Mouse (Mus musculus): ENCODE measurements at regions not wholly inside any gene's neighbourhood (a gene's known extent, or its start where the extent isn't known, plus 50 kb on each side); places are given as distances from the start of the nearest gene placed in this dataset.

DNA sequence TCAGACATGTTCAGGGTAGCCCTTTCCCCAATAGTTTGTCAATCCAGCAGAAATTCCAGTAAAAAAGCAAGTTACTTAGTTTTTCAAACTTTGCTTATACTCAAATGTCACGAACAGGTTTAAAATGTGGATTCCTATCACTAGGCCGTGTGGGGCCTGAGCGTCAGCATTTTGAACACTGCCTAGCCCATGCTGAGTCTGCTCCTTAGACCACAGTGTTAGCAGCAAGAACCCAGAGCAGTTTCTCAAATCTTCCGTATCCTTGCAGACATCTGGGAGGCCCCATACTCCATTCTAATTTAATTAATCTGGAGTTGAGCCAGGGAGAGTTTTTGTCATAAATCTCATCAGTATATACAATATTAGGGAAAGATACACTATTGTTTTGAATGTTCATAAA lies 163.4 kb upstream of the Bdnf start:
- no peak overlapping the region for H3K4me3 ChIP-seq
- 74% methylated on average over 4 of the region's 4 CpGs for WGBS
- H3K27me3 ChIP-seq (ENCODE audit: insufficient read depth, poor library complexity, severe bottlenecking): no peaks in the 10 kb centered on the region
- no peaks in the 10 kb centered on the region for H3K4me1 ChIP-seq
- no peaks in the 10 kb centered on the region for H3K9me3 ChIP-seq
- no peak for DNase-seq (ENCODE audit: low spot score)
- H3K36me3 ChIP-seq: no peaks in the 10 kb centered on the region
- no peak overlapping the region for H3K27ac ChIP-seq

GRCm38 (mm10) chr2:109519261-109519660 lies 155.2 kb upstream of the Bdnf start:
- no peaks in the 10 kb centered on the region for H3K27me3 ChIP-seq (ENCODE audit: insufficient read depth, poor library complexity, severe bottlenecking)
- H3K27ac ChIP-seq: no peak overlapping the region
- 73% methylated on average over 4 of the region's 4 CpGs for WGBS
- no peaks in the 10 kb centered on the region for H3K9me3 ChIP-seq
- no peak overlapping the region for H3K4me3 ChIP-seq
- no peaks in the 10 kb centered on the region for H3K36me3 ChIP-seq
- H3K4me1 ChIP-seq: no peaks in the 10 kb centered on the region
- no peak for DNase-seq (ENCODE audit: low spot score)

DNA sequence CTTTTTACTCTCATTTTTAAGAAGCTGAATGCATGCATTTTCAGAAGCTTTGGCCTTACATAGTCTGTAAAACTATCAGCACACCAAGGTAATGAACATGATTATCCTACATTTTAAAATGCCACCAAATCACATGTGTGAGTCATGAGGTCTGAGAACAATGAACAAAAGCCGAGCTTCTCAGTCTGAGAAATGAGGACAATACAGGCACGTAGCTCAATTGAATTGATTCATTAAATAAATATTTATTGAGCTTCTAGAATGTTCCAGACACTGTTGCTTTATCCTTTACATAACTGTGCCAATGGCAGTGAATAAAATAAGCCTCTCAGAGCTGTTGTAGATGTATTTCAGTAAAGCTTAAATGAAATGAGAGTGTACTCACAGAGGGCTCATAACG lies 154.0 kb upstream of the Bdnf start:
- no peak overlapping the region for H3K4me3 ChIP-seq
- H3K27me3 ChIP-seq (ENCODE audit: insufficient read depth, poor library complexity, severe bottlenecking): no peaks in the 10 kb centered on the region
- H3K9me3 ChIP-seq: no peaks in the 10 kb centered on the region
- no peaks in the 10 kb centered on the region for H3K4me1 ChIP-seq
- no peak overlapping the region for H3K27ac ChIP-seq
- no peak for DNase-seq (ENCODE audit: low spot score)
- H3K36me3 ChIP-seq: no peaks in the 10 kb centered on the region
- 73% methylated on average over 3 of the region's 3 CpGs for WGBS

- Histone ChIP-seq H3K27me3 (ENCODE audit: insufficient read depth, poor library complexity, severe bottlenecking) (no peaks in the 10 kb centered on the region), H3K4me1 (no peaks in the 10 kb centered on the region), H3K27ac (no peak overlapping the region), H3K36me3 (no peaks in the 10 kb centered on the region), H3K9me3 (no peaks in the 10 kb centered on the region), H3K4me3 (no peak overlapping the region)
- 67% methylated on average over 1 of the region's 1 CpGs for WGBS
- DNase-seq (ENCODE audit: low spot score): no peak
Measured at GRCm38 (mm10) chr2:109539519-109539918, 135.0 kb upstream of the Bdnf start.

DNA sequence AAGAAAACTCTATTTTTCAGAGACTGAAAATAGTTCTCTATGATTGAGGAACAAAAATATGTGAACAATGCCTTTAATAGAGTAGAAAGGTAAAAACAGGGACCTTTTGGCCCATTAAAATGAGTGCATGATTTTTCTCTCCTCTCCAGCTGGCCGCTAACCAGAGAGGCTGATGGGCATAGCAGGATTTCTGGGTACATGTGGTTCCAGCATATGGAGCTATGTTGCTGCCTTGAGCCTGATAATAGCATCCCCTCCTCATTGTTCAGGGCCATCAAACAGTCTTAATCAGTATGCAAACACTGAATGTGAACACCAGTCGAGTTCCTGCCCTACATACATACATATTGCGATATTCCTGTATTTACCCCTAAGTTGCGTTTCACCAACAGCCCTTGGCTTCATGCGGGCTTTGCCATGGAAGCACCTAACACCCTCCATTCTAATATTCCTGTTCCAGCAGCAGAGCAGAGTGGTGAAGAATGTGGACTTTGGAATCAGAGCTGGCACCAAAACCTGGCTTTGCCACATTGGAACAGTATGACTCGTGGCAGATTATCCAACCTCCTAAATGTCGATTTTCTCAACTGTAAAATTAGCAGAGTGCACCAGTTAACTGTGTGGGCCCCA lies 127.9 kb upstream of the Bdnf start:
- Histone ChIP-seq H3K36me3 (no peaks in the 10 kb centered on the region), H3K4me3 (no peak overlapping the region), H3K9me3 (no peaks in the 10 kb centered on the region), H3K27ac (no peak overlapping the region), H3K4me1 (no peaks in the 10 kb centered on the region), H3K27me3 (ENCODE audit: insufficient read depth, poor library complexity, severe bottlenecking) (no peaks in the 10 kb centered on the region)
- 81% methylated on average over 7 of the region's 7 CpGs for WGBS
- DNase-seq (ENCODE audit: low spot score): no peak

DNA sequence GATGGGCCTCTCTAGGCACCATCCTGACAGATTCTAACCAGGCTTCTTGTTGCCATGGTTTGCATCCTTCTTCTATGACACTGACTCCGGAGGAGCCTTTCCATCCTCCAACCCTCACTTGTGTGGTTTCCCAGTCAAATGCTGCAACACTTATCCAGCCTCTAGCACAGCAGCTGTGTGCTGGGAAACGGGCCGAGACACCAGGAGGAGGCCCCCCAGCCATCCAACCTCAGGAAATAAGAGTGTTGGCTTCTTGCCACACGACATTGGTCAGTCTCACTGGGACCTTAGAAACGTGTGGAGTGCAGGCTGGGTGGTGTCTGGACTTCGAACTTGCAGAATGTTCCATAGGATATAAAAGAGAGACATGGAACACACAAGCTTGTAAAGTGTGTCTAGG lies 119.9 kb upstream of the Bdnf start:
- no peak for DNase-seq (ENCODE audit: low spot score)
- WGBS: 67% methylated on average over 6 of the region's 6 CpGs
- Histone ChIP-seq H3K27ac (no peak overlapping the region), H3K4me3 (no peak overlapping the region), H3K4me1 (no peaks in the 10 kb centered on the region), H3K27me3 (ENCODE audit: insufficient read depth, poor library complexity, severe bottlenecking) (no peaks in the 10 kb centered on the region), H3K9me3 (no peaks in the 10 kb centered on the region), H3K36me3 (no peaks in the 10 kb centered on the region)

GRCm38 (mm10) chr2:109559088-109560030 lies 115.1 kb upstream of the Bdnf start:
- H3K4me3 ChIP-seq: no peak overlapping the region
- H3K27me3 ChIP-seq (ENCODE audit: insufficient read depth, poor library complexity, severe bottlenecking): no peaks in the 10 kb centered on the region
- DNase-seq (ENCODE audit: low spot score): no peak
- no peak overlapping the region for H3K27ac ChIP-seq
- no peaks in the 10 kb centered on the region for H3K4me1 ChIP-seq
- no peaks in the 10 kb centered on the region for H3K36me3 ChIP-seq
- H3K9me3 ChIP-seq: no peaks in the 10 kb centered on the region
- 70% methylated on average over 9 of the region's 9 CpGs for WGBS

- WGBS: 75% methylated on average over 3 of the region's 3 CpGs
- Histone ChIP-seq H3K4me3 (no peak overlapping the region), H3K36me3 (no peaks in the 10 kb centered on the region), H3K4me1 (no peaks in the 10 kb centered on the region), H3K9me3 (no peaks in the 10 kb centered on the region), H3K27ac (no peak overlapping the region), H3K27me3 (ENCODE audit: insufficient read depth, poor library complexity, severe bottlenecking) (no peaks in the 10 kb centered on the region)
- no peak for DNase-seq (ENCODE audit: low spot score)
Measured at GRCm38 (mm10) chr2:109562996-109563395, 111.5 kb upstream of the Bdnf start.

DNA sequence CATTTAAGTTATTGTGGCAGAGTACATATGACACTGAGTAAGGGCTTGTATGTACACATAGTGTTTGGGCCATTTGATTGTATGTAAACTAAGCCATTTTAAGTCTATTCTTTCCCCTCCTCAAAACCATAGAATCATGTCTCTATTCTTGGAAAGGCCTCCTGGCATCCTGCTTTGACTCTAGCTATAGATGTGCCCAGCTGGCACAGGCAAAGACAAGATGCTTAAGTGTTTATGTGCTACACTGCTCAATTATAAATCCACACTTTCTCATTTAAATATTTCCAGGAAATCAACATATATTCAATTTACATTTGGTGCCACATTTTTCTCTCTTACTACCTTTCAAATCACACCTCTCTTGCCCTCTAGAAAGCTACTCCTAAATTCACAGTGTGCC lies 97.6 kb upstream of the Bdnf start:
- Histone ChIP-seq H3K4me1 (no peaks in the 10 kb centered on the region), H3K36me3 (no peaks in the 10 kb centered on the region), H3K9me3 (no peaks in the 10 kb centered on the region), H3K4me3 (no peak overlapping the region), H3K27me3 (ENCODE audit: insufficient read depth, poor library complexity, severe bottlenecking) (no peaks in the 10 kb centered on the region), H3K27ac (no peak overlapping the region)
- DNase-seq (ENCODE audit: low spot score): no peak

DNA sequence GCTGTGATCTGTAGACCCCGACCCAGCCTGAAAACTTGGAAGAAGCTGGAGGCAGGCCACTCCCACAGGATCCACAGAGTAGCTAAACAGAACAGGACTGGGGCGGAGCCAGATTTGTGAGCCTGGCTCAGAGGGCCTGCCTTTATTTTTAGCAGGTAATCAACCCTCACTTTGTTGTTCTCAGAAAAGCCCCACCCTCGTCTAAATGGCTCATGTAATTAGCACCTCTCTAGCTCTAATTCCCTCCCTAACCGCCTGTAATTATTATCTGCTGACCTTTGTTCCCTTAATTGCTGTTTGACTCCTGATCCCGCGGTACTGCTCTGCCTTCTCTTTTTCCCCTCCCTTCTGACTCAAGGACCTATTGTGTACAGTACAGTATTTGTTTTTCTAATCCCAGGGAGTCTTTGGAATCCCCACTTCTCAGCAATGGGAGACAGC lies 95.6 kb upstream of the Bdnf start:
- H3K9me3 ChIP-seq: no peaks in the 10 kb centered on the region
- no peak overlapping the region; the same call in 1 of the 2 replicates for H3K27ac ChIP-seq
- H3K36me3 ChIP-seq: no peaks in the 10 kb centered on the region
- H3K4me1 ChIP-seq: no peaks in the 10 kb centered on the region
- no peaks in the 10 kb centered on the region for H3K27me3 ChIP-seq (ENCODE audit: insufficient read depth, poor library complexity, severe bottlenecking)
- no peak for DNase-seq (ENCODE audit: low spot score)
- WGBS: 2% methylated on average over 6 of the region's 6 CpGs
- peak overlapping the region; percentile 43 for H3K4me3 ChIP-seq

DNA sequence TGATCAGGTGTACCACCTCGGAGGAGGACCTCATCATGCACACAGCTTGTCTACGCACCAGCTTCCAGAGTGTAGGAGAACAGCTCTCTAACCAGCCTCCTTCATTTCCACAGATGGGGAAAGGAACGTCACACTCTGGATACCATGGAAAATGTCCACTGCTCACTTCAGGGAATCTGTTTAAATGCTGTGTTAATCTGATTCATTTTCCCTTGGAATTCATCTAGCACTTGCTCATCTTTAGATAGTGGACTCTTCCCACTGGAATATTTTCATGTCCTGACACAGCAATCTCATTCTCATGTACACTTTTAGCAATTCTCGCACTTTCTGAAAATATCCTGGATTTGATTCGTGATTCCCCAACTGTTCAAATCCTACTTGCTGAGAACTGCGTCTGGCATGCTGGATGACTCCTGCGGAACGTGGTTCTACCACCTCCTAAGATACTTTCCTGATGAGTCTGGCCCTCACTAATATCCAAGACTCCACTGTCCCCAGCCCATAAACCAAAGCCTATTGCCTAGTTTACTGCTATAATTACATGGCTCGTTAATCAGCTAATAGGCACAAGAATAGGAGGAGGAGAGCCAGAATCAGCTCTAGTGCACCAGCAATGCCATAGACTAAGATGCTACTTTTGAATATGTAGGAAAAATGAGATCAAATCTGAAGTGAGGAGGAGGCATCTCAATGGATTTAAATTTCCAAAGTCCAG lies 56.0 kb upstream of the Bdnf start:
- WGBS: 82% methylated on average over 9 of the region's 9 CpGs
- no peaks in the 10 kb centered on the region for H3K27me3 ChIP-seq (ENCODE audit: insufficient read depth, poor library complexity, severe bottlenecking)

DNA sequence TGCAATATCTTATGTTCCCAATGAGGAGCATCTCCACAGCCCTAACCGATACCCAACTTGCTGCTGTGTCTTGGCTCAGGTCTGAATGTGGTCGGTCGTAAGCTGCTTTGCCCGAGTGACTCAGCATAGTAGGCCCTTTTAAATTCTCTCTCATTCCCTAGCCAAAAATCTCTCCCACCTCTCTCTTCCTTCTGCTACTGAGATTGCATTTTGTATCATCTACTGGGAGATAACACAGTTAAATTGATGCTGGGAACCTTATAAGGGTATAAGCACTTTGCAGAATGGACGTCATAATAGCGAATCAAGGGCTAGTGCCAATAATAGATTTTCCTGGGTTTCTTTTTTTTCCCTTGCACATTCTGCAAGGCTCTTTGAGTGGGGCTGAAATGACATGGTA lies 54.8 kb upstream of the Bdnf start:
- Histone ChIP-seq H3K4me1 (no peaks in the 10 kb centered on the region), H3K4me3 (no peak overlapping the region), H3K27me3 (ENCODE audit: insufficient read depth, poor library complexity, severe bottlenecking) (no peaks in the 10 kb centered on the region), H3K36me3 (no peaks in the 10 kb centered on the region), H3K27ac (no peak overlapping the region), H3K9me3 (no peaks in the 10 kb centered on the region)
- 88% methylated on average over 6 of the region's 6 CpGs for WGBS
- DNase-seq (ENCODE audit: low spot score): no peak

More for the DNA sequence above, 56.0 kb upstream of the Bdnf start:
- no peak for DNase-seq (ENCODE audit: low spot score)
- Histone ChIP-seq H3K36me3 (no peaks in the 10 kb centered on the region), H3K4me1 (no peaks in the 10 kb centered on the region), H3K9me3 (no peaks in the 10 kb centered on the region), H3K4me3 (no peak overlapping the region), H3K27ac (no peak overlapping the region)

GRCm38 (mm10) chr2:109621595-109621994 lies 52.9 kb upstream of the Bdnf start:
- no peaks in the 10 kb centered on the region for H3K36me3 ChIP-seq
- DNase-seq (ENCODE audit: low spot score): no peak
- WGBS: 72% methylated on average over 9 of the region's 9 CpGs
- no peak overlapping the region for H3K27ac ChIP-seq
- H3K9me3 ChIP-seq: no peaks in the 10 kb centered on the region
- H3K4me3 ChIP-seq: no peak overlapping the region
- H3K27me3 ChIP-seq (ENCODE audit: insufficient read depth, poor library complexity, severe bottlenecking): no peaks in the 10 kb centered on the region
- no peaks in the 10 kb centered on the region for H3K4me1 ChIP-seq

Measured in heart, embryonic 10.5 days (tissue).